Mouse (Mus musculus) small intestine, adult 2 months (tissue): ENCODE results near the gene Moxd1.

Source experiments
- CTCF ChIP-seq: fragments of 200-500 bp; IDR thresholded peaks from 2 replicates; pipeline ENCODE4 v1.5.1; 2012; ENCODE audit warnings: low read depth, mild to moderate bottlenecking, control low read depth, inconsistent platforms, low read length, moderate library complexity, mixed read lengths; ENCODE audit not compliant: insufficient replicate concordance, insufficient read length; ENCODE audit errors: extremely low read depth
- POLR2A ChIP-seq: fragments of 200-500 bp; IDR thresholded peaks from 2 replicates; pipeline ENCODE4 v1.6.1; 2012; ENCODE audit warnings: low read depth, mild to moderate bottlenecking, control low read depth, inconsistent platforms, low read length, moderate library complexity

- TF ChIP-seq CTCF (no peak), POLR2A (no peak)
Observed at GRCm38 (mm10) chr10:24200099-24200498, 23.2 kb upstream of the Moxd1 start.
